Mouse (Mus musculus): ENCODE data around the gene Deaf1.
A peak's percentile ranks its signal among the peaks of the same experiment; 100 is the strongest.

- no peak for TF ChIP-seq CTCF (IDR thresholded peaks at IDR 0.05; ENCODE audit: insufficient read depth, low read length)
- peak; percentile 21; the same call in 1 of the 2 replicates for TF ChIP-seq POLR2A (IDR thresholded peaks at IDR 0.05; ENCODE audit: borderline replicate concordance, extremely low read depth, low read depth, low read length)
Measured at GRCm38 (mm10) chr7:141340476-141340875, 13.0 kb upstream of the Deaf1 start.

Data from lung, adult 2 months (tissue).